Mouse (Mus musculus): ENCODE results near the gene Smyd1. TPM values are rescaled to one million over a fixed set of nuclear protein-coding genes. Genes with fewer than 3 reads are reported as not detected.
"Not testable (repeated sequence)": the region's sequence is repeated elsewhere in the genome, so short reads cannot be mapped to it uniquely, and the experiment has no call there.

Gene Smyd1
- total RNA-seq, 2 experiments from 2014 or later: 337 to 360 TPM

- no peak for DNase-seq
These were observed 7.8 kb upstream of the Smyd1 start for GRCm38 (mm10) chr6:71329881-71330280.

DNA sequence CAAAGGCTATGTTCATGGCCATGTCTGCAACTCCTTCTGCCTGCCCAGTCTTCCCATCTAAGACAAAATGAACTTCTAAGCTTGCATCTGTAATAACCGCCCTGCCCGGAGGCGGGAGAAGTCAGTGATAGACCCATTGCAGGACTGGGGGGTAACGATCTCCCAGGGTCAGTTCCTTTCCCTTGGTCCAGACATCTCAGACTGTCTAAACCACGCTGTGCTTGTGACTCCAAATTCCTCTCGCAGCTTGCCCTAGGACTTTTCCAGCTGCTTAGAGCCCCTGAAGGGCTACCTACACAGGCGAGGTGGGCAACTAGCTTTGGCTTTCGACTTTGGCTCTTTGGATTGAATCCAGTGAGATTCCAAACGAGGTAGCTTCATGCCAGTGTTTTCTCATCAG, 2.8 kb upstream of the Smyd1 start:
- DNase-seq: no peak

- no peak for DNase-seq
These were observed 473 bp upstream of the Smyd1 start, which contains the start of gene Cd8b1 for GRCm38 (mm10) chr6:71322491-71322921. Gene Cd8b1, plus strand, starts transcription at chr6:71322788.

DNA sequence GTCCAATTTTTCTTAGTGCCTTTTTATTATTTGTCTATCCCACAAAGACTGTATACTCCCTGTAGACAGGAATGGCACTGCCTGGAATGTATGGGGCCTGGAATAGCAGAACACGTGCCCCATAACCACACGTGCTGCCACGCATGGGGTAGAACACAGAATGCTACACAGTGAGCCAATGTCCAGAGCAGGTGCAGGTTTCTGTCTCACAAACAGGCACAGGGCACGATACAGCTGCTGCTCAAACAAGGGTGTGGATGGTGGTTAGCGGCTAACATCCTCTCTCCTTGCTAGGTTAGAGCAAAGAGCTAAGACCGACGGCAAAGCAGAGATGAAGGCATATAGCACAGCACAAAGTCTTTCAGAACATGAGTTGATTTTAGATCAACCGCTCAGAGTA, 14.5 kb downstream of the Smyd1 start:
- DNase-seq: no peak

DNA sequence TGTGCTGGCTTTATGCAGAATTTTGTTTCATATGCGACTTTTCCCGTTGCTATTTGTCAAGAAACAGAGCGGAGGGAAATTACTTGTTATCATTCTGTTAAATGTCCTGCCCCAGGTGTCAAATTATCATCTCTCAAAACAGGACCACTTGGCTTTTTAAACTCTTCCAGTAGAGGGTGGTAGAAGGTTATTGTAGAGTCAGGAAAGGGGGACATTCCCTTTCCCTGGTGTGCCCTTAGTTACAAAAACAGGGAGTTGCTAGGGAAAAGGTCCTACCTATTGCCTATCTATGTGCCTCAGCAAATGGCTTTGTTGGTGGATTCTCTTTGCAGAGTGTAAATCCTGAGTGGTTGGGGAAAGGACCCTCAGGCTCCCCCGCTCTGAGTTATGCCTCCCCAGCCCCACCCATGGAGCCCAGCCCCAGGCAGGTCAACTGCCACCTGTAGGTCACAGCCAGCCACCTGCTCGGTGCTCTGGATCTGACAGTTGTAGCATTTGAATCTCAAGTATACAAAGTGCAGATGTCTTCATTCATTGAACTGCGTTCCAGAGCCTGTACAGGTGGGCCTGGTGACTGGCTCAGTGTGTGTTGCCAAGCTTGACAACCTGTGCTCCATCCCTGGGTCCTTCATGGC, 19.8 kb downstream of the Smyd1 start:
- no peak for DNase-seq

DNA sequence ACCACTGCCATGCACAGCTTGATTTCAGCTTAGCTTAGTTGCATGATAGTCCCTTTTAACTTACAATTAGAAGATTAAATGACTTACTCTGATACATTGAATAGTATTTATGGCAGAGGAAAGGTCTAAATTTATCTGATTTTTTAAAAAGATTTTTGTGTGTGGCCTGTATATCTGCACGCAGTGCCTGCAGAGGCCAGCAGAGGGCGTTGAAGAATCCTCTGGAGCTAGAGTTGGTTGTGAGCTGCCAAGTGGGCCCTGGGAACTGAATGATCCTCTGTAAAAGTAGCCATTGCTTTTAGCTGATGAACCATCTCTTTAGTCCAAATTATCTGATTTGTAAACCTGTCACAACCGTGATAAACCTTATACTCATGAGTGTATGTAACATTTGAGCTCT, 23.3 kb downstream of the Smyd1 start:
- peak in 1 of 2 experiments; percentile 15 for DNase-seq

DNA sequence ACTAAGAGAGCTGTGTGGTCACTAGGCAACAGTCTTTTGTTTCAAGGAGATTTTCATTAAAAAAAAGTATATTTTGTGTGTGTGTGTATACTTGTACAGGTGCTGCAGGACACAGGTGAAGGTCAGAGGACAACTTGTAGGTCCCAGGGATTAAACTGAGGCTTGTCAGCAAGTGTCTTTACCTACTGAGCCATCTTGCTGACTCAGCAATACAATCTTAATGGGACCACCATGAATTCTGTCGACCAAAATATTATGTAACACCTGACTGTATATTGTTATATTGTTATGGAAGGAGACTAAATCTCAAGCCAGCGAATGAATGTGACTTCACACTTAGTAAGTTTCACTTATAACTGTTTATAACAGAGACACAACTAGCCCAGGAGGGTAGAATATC, 24.0 kb downstream of the Smyd1 start:
- DNase-seq: no peak

GRCm38 (mm10) chr6:71295303-71295702, 26.7 kb downstream of the Smyd1 start:
- DNase-seq: no peak

- DNase-seq: peak; percentile 21 to 70
These were observed 28.5 kb downstream of the Smyd1 start for GRCm38 (mm10) chr6:71293509-71293908.

DNA sequence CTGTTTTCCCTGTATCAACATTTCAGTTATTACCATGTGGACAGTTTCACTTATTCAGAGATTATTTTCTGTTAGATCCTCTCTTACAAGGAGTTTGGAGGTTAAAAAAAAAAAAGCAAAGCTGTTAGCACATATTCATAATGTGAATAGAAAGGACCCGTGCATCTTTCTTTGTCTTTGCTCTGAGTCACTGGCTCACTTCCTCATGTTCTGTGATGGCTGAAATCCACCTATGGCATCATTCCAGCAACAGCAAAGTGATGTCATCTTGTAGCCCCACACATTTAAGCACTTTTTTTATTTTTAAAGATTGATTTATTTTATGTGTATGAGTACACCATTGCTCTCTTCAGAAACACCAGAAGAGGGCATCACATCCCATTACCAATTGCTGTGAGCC, 42.6 kb downstream of the Smyd1 start:
- no peak for DNase-seq

GRCm38 (mm10) chr6:71274621-71275020, 47.4 kb downstream of the Smyd1 start:
- no peak for DNase-seq

DNA sequence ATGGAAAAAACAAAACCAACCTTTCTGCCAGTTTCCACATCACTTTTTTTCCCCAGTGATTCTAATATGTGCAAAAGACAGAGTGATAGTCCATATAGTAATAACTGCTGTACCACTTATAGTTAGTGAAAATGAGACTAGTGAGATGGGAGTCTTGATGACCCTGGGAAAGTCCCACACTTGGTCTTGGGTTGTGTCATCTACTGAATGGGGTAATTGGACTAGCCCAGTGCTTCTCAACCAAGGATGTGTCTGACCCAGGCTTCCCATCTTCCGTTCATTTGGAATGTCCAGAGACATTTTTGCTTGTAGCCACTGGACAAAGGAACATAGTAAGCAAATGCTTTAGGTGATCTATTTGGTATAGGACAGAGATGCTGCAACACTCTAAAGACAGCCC, 48.3 kb downstream of the Smyd1 start:
- DNase-seq: no peak

DNA sequence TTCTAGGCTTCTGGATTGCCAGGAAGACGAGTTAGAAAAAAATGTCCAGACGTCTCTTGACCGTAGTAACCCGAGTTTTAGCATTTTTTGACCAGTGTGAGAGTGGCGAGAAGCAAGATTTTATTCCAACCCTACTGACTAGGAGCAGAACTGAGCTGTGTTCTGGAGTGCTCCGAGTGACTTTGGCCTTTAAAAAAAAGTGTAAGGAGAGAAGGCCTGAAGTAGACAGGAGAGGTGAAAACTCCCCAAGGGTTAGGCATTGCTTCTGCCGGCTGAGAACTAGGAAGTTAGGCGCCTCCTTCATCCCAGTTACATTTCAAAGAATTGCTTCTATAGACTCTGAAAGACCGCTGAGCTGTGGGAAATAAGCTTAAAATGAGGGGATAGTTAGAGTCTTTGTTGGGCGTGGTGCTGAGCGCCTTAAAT, 49.7 kb downstream of the Smyd1 start:
- peak in 1 of 2 experiments; percentile 11 for DNase-seq

GRCm38 (mm10) chr6:71271389-71272315, 50.4 kb downstream of the Smyd1 start, which contains the start of gene Krcc1:
Gene Krcc1, plus strand, starts transcription at chr6:71271677.
- DNase-seq: peak; percentile 99

GRCm38 (mm10) chr6:71271057-71271388, 51.0 kb downstream of the Smyd1 start:
- DNase-seq: no peak

GRCm38 (mm10) chr6:71270301-71271056, 51.6 kb downstream of the Smyd1 start:
- DNase-seq: peak; percentile 67 to 68

DNA sequence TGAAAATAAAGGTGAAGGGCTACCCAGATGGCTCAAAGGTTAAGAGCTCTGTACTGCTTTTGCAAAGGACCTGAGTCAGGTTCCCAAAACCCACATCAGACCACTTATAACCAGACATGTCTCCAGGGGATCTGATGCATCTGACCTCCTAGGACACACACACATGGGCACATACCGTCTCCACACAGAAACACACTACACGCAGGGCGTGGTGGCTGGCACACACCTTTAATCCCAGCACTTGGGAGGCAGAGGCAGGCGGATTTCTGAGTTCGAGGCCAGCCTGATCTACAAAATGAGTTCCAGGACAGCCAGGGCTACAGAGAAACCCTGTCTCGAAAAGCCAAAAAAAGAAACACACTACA, 52.4 kb downstream of the Smyd1 start:
- DNase-seq: not testable (repeated sequence)

DNA sequence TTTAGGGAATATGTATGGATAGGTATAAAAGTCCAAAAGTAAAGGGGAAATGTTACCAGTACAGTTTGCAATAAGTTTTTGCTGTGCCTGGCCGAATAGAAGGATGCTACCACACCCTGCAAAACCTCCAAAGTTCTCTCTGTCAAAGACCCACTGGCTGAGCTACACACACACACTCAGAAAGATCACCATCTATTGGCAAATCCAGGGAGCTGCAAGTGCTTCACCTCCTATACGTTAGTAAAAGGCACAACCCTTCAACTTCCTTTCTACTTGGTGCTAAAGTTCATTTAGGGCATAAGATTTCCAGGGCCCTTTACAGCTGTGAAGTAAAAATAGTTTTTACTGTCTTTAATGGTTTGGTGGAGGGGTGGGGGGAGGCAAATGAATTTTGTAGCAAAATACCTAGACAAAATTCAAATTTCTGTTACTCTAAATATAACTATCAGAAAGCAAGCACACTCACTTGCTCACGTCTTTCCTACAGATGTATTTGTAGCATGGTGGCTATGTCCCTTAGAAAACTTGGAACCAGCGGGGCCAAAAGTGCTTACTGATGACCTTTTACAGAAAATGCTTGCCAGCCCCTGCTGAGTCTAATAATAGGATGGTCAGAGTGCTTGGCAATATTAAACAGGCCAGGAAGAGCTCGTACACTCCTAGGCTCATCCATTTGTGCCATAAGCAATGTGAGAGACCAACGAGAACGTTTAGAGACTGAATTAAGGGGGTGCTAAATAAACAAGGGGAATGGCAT, 52.9 kb downstream of the Smyd1 start:
- DNase-seq: peak; percentile 50 to 63

- DNase-seq: not testable (repeated sequence)
These were observed 54.4 kb downstream of the Smyd1 start for GRCm38 (mm10) chr6:71267603-71268002.

DNA sequence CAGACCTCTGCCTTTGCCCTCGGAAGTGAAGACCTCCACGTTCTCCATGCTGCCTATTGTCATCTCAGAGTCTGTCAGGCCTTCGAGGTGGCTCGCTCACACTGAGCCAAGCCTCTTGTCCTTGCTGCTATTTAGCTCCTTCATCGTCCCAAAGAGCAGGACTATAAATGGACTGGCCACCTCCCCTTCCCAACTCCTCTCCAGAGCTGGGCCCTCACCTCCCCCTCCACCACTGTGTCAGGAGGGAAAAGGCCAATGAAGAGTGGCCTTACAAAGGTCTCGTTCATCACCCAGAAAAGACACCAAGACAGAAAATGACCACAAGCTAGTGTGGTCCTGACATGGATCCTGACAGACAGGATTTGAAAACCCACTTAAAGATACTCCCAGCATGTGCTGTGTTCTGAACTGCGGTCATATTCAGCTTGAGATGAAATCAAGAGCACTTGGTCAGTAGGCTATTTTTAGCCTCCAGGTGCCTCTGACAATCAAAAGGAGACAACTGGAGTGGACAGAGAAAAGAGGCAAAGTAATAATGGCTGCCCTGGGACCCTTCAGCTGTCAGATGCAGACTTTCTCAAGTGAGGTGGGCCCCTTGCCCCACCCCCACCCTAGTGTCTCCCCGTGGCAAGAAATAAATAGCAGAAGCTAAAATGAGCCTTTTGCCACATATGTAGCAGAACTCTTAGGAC, 59.7 kb downstream of the Smyd1 start:
- peak; percentile 64 to 75 for DNase-seq

- no peak for DNase-seq
These were observed 61.0 kb downstream of the Smyd1 start for GRCm38 (mm10) chr6:71261060-71261459.

All from heart, adult 18-20 months (tissue).